ENCODE assay signal across 8 mouse cellular contexts in genomic region chr4:138866413-138866812, GRCm38 (mm10). TPM values are rescaled to one million over a fixed set of nuclear protein-coding genes. Genes with fewer than 3 reads are reported as not detected.
A peak's percentile ranks its signal among the peaks of the same experiment; 100 is the strongest.
DNase-seq lines count a peak whose midpoint lies in the region; ATAC-seq lines count a peak whose summit lies in the region.

No protein-coding gene starts in this region.

- H3K36me3 ChIP-seq in midbrain, embryonic 11.5 days (ENCODE audit: control insufficient read depth, insufficient read depth, low read length), result no peaks in the 10 kb centered on the region
- no peaks in the 10 kb centered on the region for H3K36me3 ChIP-seq in midbrain, embryonic 16.5 days (ENCODE audit: control insufficient read depth, insufficient read depth, low read length)
- H3K36me3 ChIP-seq in embryonic facial prominence, embryonic 10.5 days (replicated peaks), result no peaks in the 10 kb centered on the region
- no peaks in the 10 kb centered on the region for H3K36me3 ChIP-seq in intestine, embryonic 15.5 days
- H3K36me3 ChIP-seq in liver, embryonic 11.5 days (ENCODE audit: control insufficient read depth, insufficient read depth, low read length), result no peaks in the 10 kb centered on the region

- DNase-seq in midbrain, embryonic 11.5 days (ENCODE audit: low spot score, missing footprints), result peak; percentile 96
- peak; percentile 85 for DNase-seq in adrenal gland, postnatal 14 days
- peak; percentile 73 for DNase-seq in embryonic facial prominence, embryonic 10.5 days (ENCODE audit: low spot score)
- peak; percentile 55 for DNase-seq in liver, embryonic 11.5 days (ENCODE audit: low spot score)
- peak; percentile 36 for DNase-seq in ovary, adult 18-20 months (ENCODE audit: low spot score)
- peak; percentile 57 for DNase-seq in thymus, postnatal 0 days (ENCODE audit: low spot score)

- H3K9me3 ChIP-seq in midbrain, embryonic 11.5 days (ENCODE audit: control insufficient read depth, low read length), result no peaks in the 10 kb centered on the region
- H3K9me3 ChIP-seq in midbrain, embryonic 16.5 days (replicated peaks; ENCODE audit: control insufficient read depth, low read length, poor library complexity, severe bottlenecking), result no peaks in the 10 kb centered on the region
- no peaks in the 10 kb centered on the region for H3K9me3 ChIP-seq in embryonic facial prominence, embryonic 10.5 days
- H3K9me3 ChIP-seq in intestine, embryonic 15.5 days, result no peaks in the 10 kb centered on the region
- no peaks in the 10 kb centered on the region for H3K9me3 ChIP-seq in liver, embryonic 11.5 days (ENCODE audit: control insufficient read depth, low read length)

- no peaks in the 10 kb centered on the region for H3K4me1 ChIP-seq in midbrain, embryonic 11.5 days (ENCODE audit: control insufficient read depth, insufficient read depth, low read length)
- no peaks in the 10 kb centered on the region for H3K4me1 ChIP-seq in midbrain, embryonic 16.5 days (ENCODE audit: control insufficient read depth, insufficient read depth, low read length)
- H3K4me1 ChIP-seq in embryonic facial prominence, embryonic 10.5 days, result peaks cover 22% of the 10 kb centered on the region; the same call in 1 of the 2 replicates
- no peaks in the 10 kb centered on the region for H3K4me1 ChIP-seq in intestine, embryonic 15.5 days (replicated peaks)
- H3K4me1 ChIP-seq in liver, embryonic 11.5 days (replicated peaks; ENCODE audit: control insufficient read depth, insufficient read depth, low read length), result no peaks in the 10 kb centered on the region

- H3K27me3 ChIP-seq in midbrain, embryonic 11.5 days (ENCODE audit: control insufficient read depth, insufficient read depth, low read length), result no peaks in the 10 kb centered on the region
- no peaks in the 10 kb centered on the region for H3K27me3 ChIP-seq in midbrain, embryonic 16.5 days (ENCODE audit: control insufficient read depth, insufficient read depth, low read depth, low read length)
- no peaks in the 10 kb centered on the region for H3K27me3 ChIP-seq in embryonic facial prominence, embryonic 10.5 days (replicated peaks; ENCODE audit: low read depth, poor library complexity, severe bottlenecking)
- H3K27me3 ChIP-seq in intestine, embryonic 15.5 days (replicated peaks), result no peaks in the 10 kb centered on the region
- H3K27me3 ChIP-seq in liver, embryonic 11.5 days (replicated peaks; ENCODE audit: control insufficient read depth, insufficient read depth, low read length), result no peaks in the 10 kb centered on the region; the same call in 1 of the 2 replicates

- no peak overlapping the region for H3K9ac ChIP-seq in midbrain, embryonic 11.5 days (ENCODE audit: low read length)
- H3K9ac ChIP-seq in midbrain, embryonic 16.5 days (ENCODE audit: low read depth, low read length), result no peak overlapping the region
- no peak overlapping the region for H3K9ac ChIP-seq in intestine, embryonic 15.5 days
- no peak overlapping the region for H3K9ac ChIP-seq in liver, embryonic 11.5 days (ENCODE audit: low read depth, low read length)

- 17% methylated on average over 7 of the region's 7 CpGs for WGBS in midbrain, embryonic 11.5 days
- WGBS in midbrain, embryonic 16.5 days, result 15% methylated on average over 7 of the region's 7 CpGs
- WGBS in embryonic facial prominence, embryonic 10.5 days, result 13% methylated on average over 7 of the region's 7 CpGs
- 11% methylated on average over 7 of the region's 7 CpGs for WGBS in intestine, embryonic 15.5 days
- WGBS in liver, embryonic 11.5 days, result 15% methylated on average over 7 of the region's 7 CpGs

- H3K27ac ChIP-seq in midbrain, embryonic 11.5 days (ENCODE audit: low read depth, low read length), result no peak overlapping the region
- H3K27ac ChIP-seq in midbrain, embryonic 16.5 days (ENCODE audit: low read length), result no peak overlapping the region
- H3K27ac ChIP-seq in embryonic facial prominence, embryonic 10.5 days (replicated peaks), result no peak overlapping the region
- no peak overlapping the region for H3K27ac ChIP-seq in intestine, embryonic 15.5 days
- no peak overlapping the region for H3K27ac ChIP-seq in liver, embryonic 11.5 days (ENCODE audit: low read depth, low read length)

- no peak for ATAC-seq in midbrain, embryonic 11.5 days (ENCODE audit: low FRiP score)
- no peak for ATAC-seq in midbrain, embryonic 16.5 days
- 0 out of 2 replicates have a peak, but pooled peaks have one; percentile 23 for ATAC-seq in intestine, embryonic 15.5 days
- no peak for ATAC-seq in liver, embryonic 11.5 days (replicated peaks; ENCODE audit: low FRiP score)

- H3K4me2 ChIP-seq in midbrain, embryonic 11.5 days, result no peak overlapping the region
- no peak overlapping the region for H3K4me2 ChIP-seq in midbrain, embryonic 16.5 days (ENCODE audit: low read length)
- H3K4me2 ChIP-seq in intestine, embryonic 15.5 days (replicated peaks), result no peak overlapping the region
- no peak overlapping the region for H3K4me2 ChIP-seq in liver, embryonic 11.5 days

- H3K4me3 ChIP-seq in midbrain, embryonic 11.5 days (ENCODE audit: low read depth, low read length), result no peak overlapping the region
- no peak overlapping the region for H3K4me3 ChIP-seq in midbrain, embryonic 16.5 days (ENCODE audit: low read depth, low read length)
- no peak overlapping the region for H3K4me3 ChIP-seq in embryonic facial prominence, embryonic 10.5 days
- no peak overlapping the region for H3K4me3 ChIP-seq in intestine, embryonic 15.5 days (replicated peaks)
- no peak overlapping the region for H3K4me3 ChIP-seq in liver, embryonic 11.5 days (ENCODE audit: low read depth, low read length)

RNA-seq across cellular contexts. Expression of gene Pla2g5, which starts 3.1 kb away (rescaled TPM):
- polyA plus RNA-seq in midbrain, embryonic 11.5 days (2014; fragmentation: Nextera tagmentation; extraction: Ambion mirVana), result 0.22 TPM in 1 of 2 replicates, not detected in the other
- polyA plus RNA-seq in midbrain, embryonic 16.5 days (2015; fragmentation: Nextera tagmentation; extraction: Ambion mirVana), result 0.79 and 1.1 TPM in 2 replicates
- 9.2 and 13.2 TPM in 2 replicates for total RNA-seq in adrenal gland, postnatal 14 days (2021)
- 0.34 and 0.60 TPM in 2 replicates for polyA plus RNA-seq in embryonic facial prominence, embryonic 10.5 days (2016; fragmentation: Nextera tagmentation; extraction: Ambion mirVana)
- 0.15 and 0.29 TPM in 2 replicates for polyA plus RNA-seq in intestine, embryonic 15.5 days (2015; fragmentation: Nextera tagmentation; extraction: Ambion mirVana)
- 0.16 TPM in 1 of 2 replicates, not detected in the other for polyA plus RNA-seq in liver, embryonic 11.5 days (2014; fragmentation: Nextera tagmentation; extraction: Ambion mirVana)
- 0.16 and 0.17 TPM in 2 replicates for polyA plus RNA-seq in thymus, postnatal 0 days (2015; fragmentation: Nextera tagmentation; extraction: Ambion mirVana)

RNA-seq across cellular contexts. Expression of gene Gm13030, which starts 7.4 kb away (rescaled TPM):
- not detected in 2 replicates for polyA plus RNA-seq in midbrain, embryonic 11.5 days (2014; fragmentation: Nextera tagmentation; extraction: Ambion mirVana)
- not detected in 2 replicates for polyA plus RNA-seq in midbrain, embryonic 16.5 days (2015; fragmentation: Nextera tagmentation; extraction: Ambion mirVana)
- not detected in 2 replicates for total RNA-seq in adrenal gland, postnatal 14 days (2021)
- polyA plus RNA-seq in embryonic facial prominence, embryonic 10.5 days (2016; fragmentation: Nextera tagmentation; extraction: Ambion mirVana), result not detected in 2 replicates
- not detected in 2 replicates for polyA plus RNA-seq in intestine, embryonic 15.5 days (2015; fragmentation: Nextera tagmentation; extraction: Ambion mirVana)
- not detected in 2 replicates for polyA plus RNA-seq in liver, embryonic 11.5 days (2014; fragmentation: Nextera tagmentation; extraction: Ambion mirVana)
- polyA plus RNA-seq in thymus, postnatal 0 days (2015; fragmentation: Nextera tagmentation; extraction: Ambion mirVana), result not detected in 2 replicates

RNA-seq across cellular contexts. Expression of gene Pla2g2e, which starts 11.3 kb away (rescaled TPM):
- not detected in 2 replicates for polyA plus RNA-seq in midbrain, embryonic 11.5 days (2014; fragmentation: Nextera tagmentation; extraction: Ambion mirVana)
- polyA plus RNA-seq in midbrain, embryonic 16.5 days (2015; fragmentation: Nextera tagmentation; extraction: Ambion mirVana), result not detected in 2 replicates
- 1.2 and 1.4 TPM in 2 replicates for total RNA-seq in adrenal gland, postnatal 14 days (2021)
- polyA plus RNA-seq in embryonic facial prominence, embryonic 10.5 days (2016; fragmentation: Nextera tagmentation; extraction: Ambion mirVana), result not detected in 2 replicates
- not detected in 2 replicates for polyA plus RNA-seq in intestine, embryonic 15.5 days (2015; fragmentation: Nextera tagmentation; extraction: Ambion mirVana)
- polyA plus RNA-seq in liver, embryonic 11.5 days (2014; fragmentation: Nextera tagmentation; extraction: Ambion mirVana), result not detected in 2 replicates
- polyA plus RNA-seq in thymus, postnatal 0 days (2015; fragmentation: Nextera tagmentation; extraction: Ambion mirVana), result 1.1 and 1.2 TPM in 2 replicates

RNA-seq across cellular contexts. Expression of gene Otud3, which starts 47.3 kb away (rescaled TPM):
- 2.7 and 3.0 TPM in 2 replicates for polyA plus RNA-seq in midbrain, embryonic 11.5 days (2014; fragmentation: Nextera tagmentation; extraction: Ambion mirVana)
- 2.3 and 2.4 TPM in 2 replicates for polyA plus RNA-seq in midbrain, embryonic 16.5 days (2015; fragmentation: Nextera tagmentation; extraction: Ambion mirVana)
- total RNA-seq in adrenal gland, postnatal 14 days (2021), result 11.0 and 12.1 TPM in 2 replicates
- 3.8 and 4.9 TPM in 2 replicates for polyA plus RNA-seq in embryonic facial prominence, embryonic 10.5 days (2016; fragmentation: Nextera tagmentation; extraction: Ambion mirVana)
- 4.5 and 6.2 TPM in 2 replicates for polyA plus RNA-seq in intestine, embryonic 15.5 days (2015; fragmentation: Nextera tagmentation; extraction: Ambion mirVana)
- polyA plus RNA-seq in liver, embryonic 11.5 days (2014; fragmentation: Nextera tagmentation; extraction: Ambion mirVana), result 3.0 and 3.8 TPM in 2 replicates
- polyA plus RNA-seq in thymus, postnatal 0 days (2015; fragmentation: Nextera tagmentation; extraction: Ambion mirVana), result 3.9 and 4.4 TPM in 2 replicates

Comparison
In these comparisons a context has a peak if more than half of its experiments do, and no peak if none do; other contexts are left out.
1. DNase-seq: peak in every context shown above with its lines; median percentile 96 in midbrain, embryonic 11.5 days; 85 in adrenal gland, postnatal 14 days; 73 in embryonic facial prominence, embryonic 10.5 days; 57 in thymus, postnatal 0 days; 55 in liver, embryonic 11.5 days; 36 in ovary, adult 18-20 months.